ENCODE assay signal across 12 mouse cellular contexts in the genomic region with DNA sequence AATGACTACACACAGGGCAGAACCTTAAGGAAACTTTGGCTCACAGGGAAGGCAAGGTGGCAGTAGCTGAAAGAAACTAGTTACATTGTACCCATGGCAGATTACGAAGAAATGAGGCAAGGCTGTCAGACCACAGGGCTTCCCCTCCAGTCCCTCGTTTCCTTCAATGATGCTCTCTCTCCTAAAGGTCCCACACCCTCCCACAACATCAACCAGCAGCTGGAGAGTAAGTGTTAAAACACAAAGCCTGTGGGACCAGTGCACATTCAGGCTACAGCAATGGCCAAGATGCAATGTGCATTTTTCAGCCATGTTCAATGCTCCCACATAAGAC.
"Had no signal": no experiment of that assay in that cellular context is flagged by ENCODE, and none has a peak within 500 bp of the region (broad histone marks: within the 10 kb centered on the region; RNA-seq: fewer than 3 reads in every experiment).

No protein-coding gene starts in this region.

- DNase-seq: midbrain, embryonic 14.5 days; retina, postnatal 1 day; right cerebral cortex, postnatal 4 days; spleen, adult 18-20 months; thymus, adult 2 months; thymus, postnatal 36 days had no signal

- H3K4me1 ChIP-seq: intestine, embryonic 15.5 days; midbrain, embryonic 10.5 days; neural tube, embryonic 15.5 days had no signal

- H3K9me3 ChIP-seq: intestine, embryonic 15.5 days; limb, embryonic 10.5 days; midbrain, embryonic 10.5 days; neural tube, embryonic 15.5 days had no signal

- ATAC-seq: intestine, embryonic 15.5 days had no signal

- H3K27ac ChIP-seq: intestine, embryonic 15.5 days; left cerebral cortex, adult 2 months; limb, embryonic 10.5 days; midbrain, embryonic 10.5 days; neural tube, embryonic 15.5 days had no signal

- H3K4me3 ChIP-seq: intestine, embryonic 15.5 days; left cerebral cortex, adult 2 months; limb, embryonic 10.5 days; midbrain, embryonic 10.5 days; myocyte; neural tube, embryonic 15.5 days had no signal

- H3K4me2 ChIP-seq: intestine, embryonic 15.5 days; neural tube, embryonic 15.5 days had no signal

- H3K36me3 ChIP-seq: intestine, embryonic 15.5 days; limb, embryonic 10.5 days; midbrain, embryonic 10.5 days; neural tube, embryonic 15.5 days had no signal

- H3K9ac ChIP-seq: intestine, embryonic 15.5 days; neural tube, embryonic 15.5 days had no signal

- H3K27me3 ChIP-seq: intestine, embryonic 15.5 days; neural tube, embryonic 15.5 days had no signal
